Mouse (Mus musculus) heart, postnatal 0 days (tissue): ENCODE data around the gene Spock1. TPM values are rescaled to one million over a fixed set of nuclear protein-coding genes. Genes with fewer than 3 reads are reported as not detected.

Experiments used
- ATAC-seq: fragments of 200-750 bp; cut with Nextera tagmentation; 2 replicates; pipeline ENCODE4 v1.8.0; 2017; ENCODE audit warnings: low read depth, moderate number of reproducible peaks, moderate library complexity; ENCODE audit not compliant: insufficient read depth
- DNase-seq: peaks from one replicate; pipeline ENCODE4 v3.0.0-alpha.2; 2016; ENCODE audit warnings: low spot score
- H3K27ac ChIP-seq: fragments of 300-500 bp; sonication (generic); 2 replicates; pipeline ENCODE4 v1.5.1; 2014; ENCODE audit warnings: low read depth, mild to moderate bottlenecking
- H3K27me3 ChIP-seq: fragments of 300-500 bp; sonication (generic); 2 replicates; pipeline ENCODE4 v1.6.1; 2014; ENCODE audit warnings: low read length, mixed read lengths; ENCODE audit not compliant: control insufficient read depth, insufficient read depth
- H3K36me3 ChIP-seq: fragments of 300-500 bp; sonication (generic); replicated peaks from 2 replicates; pipeline ENCODE4 v1.6.1; 2014; ENCODE audit warnings: low read length, mixed read lengths; ENCODE audit not compliant: control insufficient read depth, insufficient read depth
- H3K4me1 ChIP-seq: fragments of 300-500 bp; sonication (generic); 2 replicates; pipeline ENCODE4 v1.6.1; 2014; ENCODE audit warnings: antibody characterized with exemption; ENCODE audit not compliant: control insufficient read depth, insufficient read depth
- H3K4me2 ChIP-seq: fragments of 300-500 bp; sonication (generic); 2 replicates; pipeline ENCODE4 v1.6.1; 2014; ENCODE audit warnings: low read depth, mild to moderate bottlenecking, low read length, moderate library complexity
- H3K4me3 ChIP-seq: fragments of 300-500 bp; sonication (generic); 2 replicates; pipeline ENCODE4 v1.5.1; 2014; ENCODE audit warnings: low read depth, low read length
- H3K9ac ChIP-seq: fragments of 300-500 bp; sonication (generic); replicated peaks from 2 replicates; pipeline ENCODE4 v1.6.1; 2014; ENCODE audit warnings: low read depth, low read length, mixed read lengths
- H3K9me3 ChIP-seq: fragments of 300-500 bp; sonication (generic); replicated peaks from 2 replicates; pipeline ENCODE4 v1.6.1; 2016; ENCODE audit warnings: low read length; ENCODE audit not compliant: control insufficient read depth
- CTCF ChIP-seq: IDR thresholded peaks from 2 replicates; pipeline ENCODE4 v1.5.1; 2016; ENCODE audit warnings: antibody characterized with exemption, control low read depth, low read depth
- EP300 ChIP-seq: IDR thresholded peaks from 2 replicates; pipeline ENCODE4 v1.6.1; 2016; ENCODE audit warnings: antibody characterized with exemption, low read depth
- WGBS: fragments of 180-500 bp; shearing (Covaris S2); extraction: QIAGEN DNeasy Blood & Tissue Kit; methylation state at CpG from one replicate; pipeline ENCODE4 v1.1.7; 2014; 5-methylcytosine and 5-hydroxymethylcytosine counted together
- polyA plus RNA-seq: library from polyadenylated mRNA; unstranded; fragments of >200 nt; fragmentation: Nextera tagmentation; extraction: Ambion mirVana; gene quantifications from 2 replicates; pipeline ENCODE4 v1.2.1, GENCODE M21; 2015
- total RNA-seq: library from RNA; depleted of rRNA; stranded (reverse); fragments of >200 nt; gene quantifications from 2 replicates; pipeline ENCODE4 v1.2.3, GENCODE M21; 2014; ENCODE audit warnings: low replicate concordance

The Spock1 gene
- total and polyA plus RNA-seq, 2 experiments from 2014 or later, result 0.20 to 0.23 TPM

- H3K9ac ChIP-seq, result no peak overlapping the region
- H3K36me3 ChIP-seq, result no peaks in the 10 kb centered on the region
- H3K27me3 ChIP-seq, result no peaks in the 10 kb centered on the region
- no peak overlapping the region for H3K27ac ChIP-seq
- DNase-seq (no peak), ATAC-seq (no peak)
- H3K4me3 ChIP-seq, result no peak overlapping the region
- H3K4me2 ChIP-seq, result no peak overlapping the region
- TF ChIP-seq EP300 (no peak), CTCF (no peak)
- H3K9me3 ChIP-seq, result no peaks in the 10 kb centered on the region
- 74% methylated on average over 9 of the region's 9 CpGs for WGBS
- 0 out of 2 replicates have a peak, but pooled peaks cover 3% of the 10 kb centered on the region for H3K4me1 ChIP-seq
These were observed 236.2 kb downstream of the Spock1 start for GRCm38 (mm10) chr13:57671919-57672318.

GRCm38 (mm10) chr13:57671322-57671721, 236.8 kb downstream of the Spock1 start:
- TF ChIP-seq CTCF, result no peak
- no peaks in the 10 kb centered on the region for H3K27me3 ChIP-seq
- DNase-seq (no peak), ATAC-seq (no peak)
- no peaks in the 10 kb centered on the region for H3K36me3 ChIP-seq
- no peak overlapping the region for H3K4me3 ChIP-seq
- H3K9ac ChIP-seq, result no peak overlapping the region
- 0 out of 2 replicates have a peak, but pooled peaks cover 3% of the 10 kb centered on the region for H3K4me1 ChIP-seq
- no peak overlapping the region for H3K4me2 ChIP-seq
- H3K27ac ChIP-seq, result no peak overlapping the region
- 45% methylated on average over 5 of the region's 5 CpGs for WGBS
- H3K9me3 ChIP-seq, result no peaks in the 10 kb centered on the region

GRCm38 (mm10) chr13:57667621-57668020, 240.5 kb downstream of the Spock1 start:
- Histone ChIP-seq H3K36me3 (no peaks in the 10 kb centered on the region), H3K9ac (no peak overlapping the region), H3K9me3 (no peaks in the 10 kb centered on the region), H3K4me3 (no peak overlapping the region), H3K4me2 (no peak overlapping the region), H3K27ac (no peak overlapping the region), H3K27me3 (no peaks in the 10 kb centered on the region), H3K4me1 (0 out of 2 replicates have a peak, but pooled peaks cover 3% of the 10 kb centered on the region)
- TF ChIP-seq CTCF (no peak), EP300 (no peak)
- DNase-seq (no peak), ATAC-seq (no peak)
- WGBS, result 81% methylated on average over 3 of the region's 3 CpGs

- H3K4me1 ChIP-seq, result no peaks in the 10 kb centered on the region
These were observed 241.8 kb downstream of the Spock1 start for GRCm38 (mm10) chr13:57666173-57666842.

GRCm38 (mm10) chr13:57662554-57662953, 245.6 kb downstream of the Spock1 start:
- ATAC-seq (no peak), DNase-seq (no peak)
- H3K36me3 ChIP-seq, result no peaks in the 10 kb centered on the region
- H3K9ac ChIP-seq, result no peak overlapping the region
- no peak overlapping the region for H3K27ac ChIP-seq
- no peak overlapping the region for H3K4me2 ChIP-seq
- H3K4me3 ChIP-seq, result no peak overlapping the region
- H3K9me3 ChIP-seq, result no peaks in the 10 kb centered on the region
- WGBS, result 76% methylated on average over 4 of the region's 4 CpGs
- no peaks in the 10 kb centered on the region for H3K4me1 ChIP-seq
- H3K27me3 ChIP-seq, result no peaks in the 10 kb centered on the region
- TF ChIP-seq CTCF, result no peak
- TF ChIP-seq EP300, result no peak

More at GRCm38 (mm10) chr13:57666173-57666842, 241.8 kb downstream of the Spock1 start:
- no peak overlapping the region for H3K4me2 ChIP-seq
- H3K9ac ChIP-seq, result no peak overlapping the region
- no peak for TF ChIP-seq CTCF
- no peak for TF ChIP-seq EP300
- no peaks in the 10 kb centered on the region for H3K27me3 ChIP-seq
- no peak overlapping the region for H3K4me3 ChIP-seq
- no peak for ATAC-seq
- no peaks in the 10 kb centered on the region for H3K36me3 ChIP-seq
- WGBS, result 45% methylated on average over 9 of the region's 9 CpGs
- no peaks in the 10 kb centered on the region for H3K9me3 ChIP-seq
- H3K27ac ChIP-seq, result no peak overlapping the region
- no peak for DNase-seq

GRCm38 (mm10) chr13:57660523-57660922, 247.6 kb downstream of the Spock1 start:
- ATAC-seq (no peak), DNase-seq (no peak)
- H3K9me3 ChIP-seq, result no peaks in the 10 kb centered on the region
- WGBS, result 63% methylated on average over 2 of the region's 2 CpGs
- H3K36me3 ChIP-seq, result no peaks in the 10 kb centered on the region
- H3K4me3 ChIP-seq, result no peak overlapping the region
- no peak for TF ChIP-seq EP300
- no peak for TF ChIP-seq CTCF
- H3K9ac ChIP-seq, result no peak overlapping the region
- no peaks in the 10 kb centered on the region for H3K27me3 ChIP-seq
- H3K4me1 ChIP-seq, result no peaks in the 10 kb centered on the region
- H3K27ac ChIP-seq, result no peak overlapping the region
- no peak overlapping the region for H3K4me2 ChIP-seq
